Mouse (Mus musculus) intestine, embryonic 16.5 days (tissue): ENCODE measurements around the gene Enc1. TPM values are rescaled to one million over a fixed set of nuclear protein-coding genes. Genes with fewer than 3 reads are reported as not detected.

Source experiments
- ATAC-seq: fragments of 200-750 bp; cut with Nextera tagmentation; 2 replicates; pipeline ENCODE4 v1.8.0; 2017; ENCODE audit warnings: moderate TSS enrichment, moderate library complexity
- H3K27ac ChIP-seq: fragments of 300-500 bp; sonication (generic); 2 replicates; pipeline ENCODE4 v1.5.1; 2014; ENCODE audit warnings: mild to moderate bottlenecking, low read length
- H3K27me3 ChIP-seq: fragments of 300-500 bp; sonication (generic); replicated peaks from 2 replicates; pipeline ENCODE4 v1.6.1; 2014; ENCODE audit warnings: low read length, control low read depth, mixed read lengths; ENCODE audit not compliant: control insufficient read depth, insufficient read depth
- H3K36me3 ChIP-seq: fragments of 300-500 bp; sonication (generic); 2 replicates; pipeline ENCODE4 v1.6.1; 2014; ENCODE audit warnings: low read length, control low read depth; ENCODE audit not compliant: control insufficient read depth, insufficient read depth
- H3K4me1 ChIP-seq: fragments of 300-500 bp; sonication (generic); 2 replicates; pipeline ENCODE4 v1.6.1; 2014; ENCODE audit warnings: low read length, control low read depth, mixed read lengths; ENCODE audit not compliant: control insufficient read depth, insufficient read depth
- H3K4me2 ChIP-seq: fragments of 300-500 bp; sonication (generic); 2 replicates; pipeline ENCODE4 v1.6.1; 2014; ENCODE audit warnings: low read depth, low read length, control low read depth
- H3K4me3 ChIP-seq: fragments of 300-500 bp; sonication (generic); 2 replicates; pipeline ENCODE4 v1.5.1; 2014; ENCODE audit warnings: mild to moderate bottlenecking, low read length
- H3K9ac ChIP-seq: fragments of 300-500 bp; sonication (generic); 2 replicates; pipeline ENCODE4 v1.6.1; 2014; ENCODE audit warnings: low read depth, low read length
- H3K9me3 ChIP-seq: fragments of 300-500 bp; sonication (generic); 2 replicates; pipeline ENCODE4 v1.6.1; 2016; ENCODE audit warnings: low read length, control low read depth; ENCODE audit not compliant: control insufficient read depth
- WGBS: fragments of 180-500 bp; shearing (Covaris S2); extraction: QIAGEN DNeasy Blood & Tissue Kit; methylation state at CpG from one replicate; pipeline ENCODE4 v1.1.7; 2014; 5-methylcytosine and 5-hydroxymethylcytosine counted together
- polyA plus RNA-seq: library from polyadenylated mRNA; unstranded; fragments of >200 nt; fragmentation: Nextera tagmentation; extraction: Ambion mirVana; gene quantifications from 2 replicates; pipeline ENCODE4 v1.2.1, GENCODE M21; 2015

Enc1 gene
- polyA plus RNA-seq, 1 experiment from 2014 or later, result 6.1 TPM

DNA sequence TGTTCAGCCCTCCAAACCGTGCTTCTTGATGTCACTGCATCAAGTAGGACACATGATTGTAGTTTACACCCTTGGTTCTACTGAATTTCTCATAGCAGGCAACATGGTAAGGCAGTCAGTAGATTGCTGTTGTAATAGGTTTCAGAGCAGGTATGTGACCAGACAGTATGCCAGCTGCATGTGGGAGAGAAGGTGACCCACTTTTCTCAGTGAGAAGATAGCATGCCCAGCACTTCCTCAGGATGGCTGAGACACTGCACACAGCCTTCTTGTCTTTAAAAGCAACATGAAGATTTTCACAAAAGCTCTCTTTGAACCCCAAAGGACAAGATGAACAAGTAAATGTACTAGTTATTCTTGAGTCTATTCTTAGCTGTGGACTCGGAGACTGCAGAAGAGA, 29.8 kb downstream of the Enc1 start:
- Histone ChIP-seq H3K27ac (no peak overlapping the region), H3K9me3 (peaks cover 9% of the 10 kb centered on the region), H3K9ac (no peak overlapping the region), H3K4me1 (no peaks in the 10 kb centered on the region), H3K36me3 (no peaks in the 10 kb centered on the region), H3K4me3 (no peak overlapping the region), H3K27me3 (no peaks in the 10 kb centered on the region), H3K4me2 (no peak overlapping the region)
- ATAC-seq, result no peak
- 63% methylated on average over 2 of the region's 2 CpGs for WGBS

DNA sequence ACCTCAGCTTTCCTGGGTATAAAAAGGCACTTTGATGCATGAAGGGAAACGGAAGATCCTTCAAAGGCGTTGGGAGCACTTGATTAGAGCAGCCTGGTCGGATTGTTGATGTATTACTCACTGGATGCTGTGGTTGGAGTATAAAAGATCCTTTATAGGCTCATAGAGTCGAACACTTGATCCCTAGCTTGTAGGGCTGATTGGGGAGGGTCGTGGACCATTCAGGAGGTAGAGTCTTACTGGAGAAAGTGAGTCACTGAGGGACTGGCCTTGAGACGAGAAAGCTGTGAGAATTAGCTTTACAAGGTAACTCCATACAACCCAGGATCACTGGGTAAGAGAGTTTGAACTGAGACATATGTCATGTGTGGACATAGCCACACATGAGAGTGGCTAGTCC, 30.7 kb downstream of the Enc1 start:
- WGBS, result 78% methylated on average over 6 of the region's 6 CpGs
- Histone ChIP-seq H3K27ac (no peak overlapping the region), H3K9ac (no peak overlapping the region), H3K9me3 (peaks cover 9% of the 10 kb centered on the region), H3K4me1 (no peaks in the 10 kb centered on the region), H3K4me2 (no peak overlapping the region), H3K36me3 (no peaks in the 10 kb centered on the region), H3K4me3 (no peak overlapping the region), H3K27me3 (no peaks in the 10 kb centered on the region)
- ATAC-seq, result no peak

DNA sequence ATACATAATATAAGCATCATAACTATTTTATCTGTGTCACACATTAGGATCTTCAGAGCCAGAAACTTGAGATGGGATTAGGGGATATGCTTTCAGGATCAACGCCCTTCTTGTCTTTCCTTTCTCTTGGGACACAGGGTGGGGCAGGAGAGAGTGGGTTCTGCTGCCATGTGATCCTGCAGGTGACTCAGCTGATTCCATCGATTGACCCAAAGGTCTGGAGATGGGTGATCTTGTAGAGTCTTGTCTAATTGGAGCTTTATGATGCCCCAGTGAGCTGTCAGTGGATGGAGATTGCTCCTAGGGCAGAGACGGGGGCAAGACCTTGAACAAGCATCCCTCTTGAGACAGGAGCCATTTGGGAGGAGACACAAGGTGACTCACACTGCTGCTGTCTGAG, 33.9 kb downstream of the Enc1 start:
- Histone ChIP-seq H3K4me3 (no peak overlapping the region), H3K27ac (no peak overlapping the region), H3K9me3 (no peaks in the 10 kb centered on the region), H3K27me3 (no peaks in the 10 kb centered on the region), H3K36me3 (no peaks in the 10 kb centered on the region), H3K9ac (no peak overlapping the region), H3K4me1 (no peaks in the 10 kb centered on the region), H3K4me2 (no peak overlapping the region)
- no peak for ATAC-seq
- WGBS, result 70% methylated on average over 3 of the region's 3 CpGs

DNA sequence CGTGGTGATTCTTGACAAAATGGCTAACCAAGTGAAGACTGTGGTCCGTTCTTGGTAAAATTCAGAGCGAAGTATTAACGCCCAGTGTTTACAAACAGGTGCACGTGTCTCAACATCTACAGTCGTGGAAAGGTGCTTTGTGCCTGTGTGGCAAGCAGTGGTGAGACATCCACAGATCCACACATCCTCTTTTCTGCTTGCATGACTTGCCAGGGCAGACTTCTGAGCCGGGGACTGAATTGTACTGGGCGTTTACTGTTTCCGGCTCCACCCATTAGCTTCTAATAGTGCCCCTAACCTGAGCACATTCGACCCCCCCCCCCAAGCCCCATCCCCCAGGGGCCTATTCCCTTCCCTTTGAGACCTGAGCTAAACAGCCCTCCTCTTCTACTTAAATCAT, 34.6 kb downstream of the Enc1 start:
- Histone ChIP-seq H3K27ac (no peak overlapping the region), H3K36me3 (no peaks in the 10 kb centered on the region), H3K4me3 (no peak overlapping the region), H3K9me3 (no peaks in the 10 kb centered on the region), H3K4me2 (no peak overlapping the region), H3K9ac (no peak overlapping the region), H3K27me3 (no peaks in the 10 kb centered on the region), H3K4me1 (no peaks in the 10 kb centered on the region)
- ATAC-seq, result no peak
- 77% methylated on average over 10 of the region's 10 CpGs for WGBS

DNA sequence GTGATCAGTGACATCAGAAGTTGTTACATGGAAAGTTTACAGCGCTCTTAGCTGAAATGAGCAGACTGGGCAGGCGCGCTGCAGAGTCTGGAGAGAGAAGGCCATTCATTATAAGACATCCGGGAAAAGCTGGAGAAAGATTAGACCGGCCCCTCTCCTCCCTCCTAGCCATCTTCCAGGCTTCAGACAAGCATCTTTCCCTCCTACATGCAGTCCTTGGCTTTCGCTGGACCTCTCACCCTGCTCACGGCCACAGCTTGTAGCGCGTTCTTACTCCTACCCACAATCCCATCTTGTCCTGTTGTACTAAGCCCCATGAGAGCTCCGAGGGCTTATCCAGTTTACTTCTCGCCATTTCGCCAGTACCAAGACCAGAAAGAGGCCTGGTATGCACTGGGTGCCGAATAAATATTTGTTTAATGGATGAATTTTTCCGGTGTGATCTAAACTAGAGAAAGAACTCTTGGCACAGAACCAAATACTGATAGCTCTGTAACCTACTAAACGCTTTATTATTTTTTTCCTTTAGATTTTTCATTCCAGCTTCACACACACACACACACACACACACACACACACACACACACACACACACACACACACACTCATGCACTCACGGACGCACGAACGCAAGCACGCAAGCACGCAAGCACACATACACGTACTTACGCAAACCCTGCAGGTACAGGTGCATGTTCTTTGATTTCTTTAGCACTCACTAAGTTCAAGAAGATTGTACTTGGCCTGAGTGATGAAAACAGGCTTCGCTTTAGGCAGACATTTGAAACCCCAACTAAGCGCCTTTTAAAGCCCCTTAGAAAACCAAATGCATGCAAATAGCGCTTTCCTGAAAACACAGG, 41.4 kb downstream of the Enc1 start:
- H3K4me1 ChIP-seq, result peaks cover 15% of the 10 kb centered on the region
- peak overlapping the region; percentile 28 for H3K4me3 ChIP-seq
- H3K9ac ChIP-seq, result 0 out of 2 replicates have a peak overlapping the region, but pooled peaks have one; percentile 24
- no peaks in the 10 kb centered on the region for H3K36me3 ChIP-seq
- peak overlapping the region; percentile 56 for H3K4me2 ChIP-seq
- peak overlapping the region; percentile 69 for H3K27ac ChIP-seq
- no peaks in the 10 kb centered on the region for H3K27me3 ChIP-seq
- no peaks in the 10 kb centered on the region for H3K9me3 ChIP-seq
- peak; percentile 67 for ATAC-seq
- 20% methylated on average over 26 of the region's 26 CpGs for WGBS

DNA sequence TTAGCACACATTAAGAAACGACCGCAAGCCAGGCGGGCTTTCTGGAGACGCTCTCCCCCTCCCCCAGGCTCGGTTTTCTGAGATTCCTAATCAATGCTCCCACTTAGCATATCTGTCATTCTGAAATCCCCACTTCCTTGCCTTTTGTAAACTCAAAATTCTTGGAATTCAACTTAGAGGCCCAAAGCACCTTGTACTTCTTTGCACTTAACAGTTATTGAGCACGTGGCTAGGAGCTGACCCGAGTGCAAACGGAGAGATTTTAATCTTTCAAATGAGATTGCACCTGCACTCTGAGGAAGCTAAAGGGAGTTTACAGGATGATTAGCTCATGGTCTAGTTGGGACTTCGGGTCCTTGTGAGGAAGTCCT, 42.0 kb downstream of the Enc1 start:
- WGBS, result 17% methylated on average over 9 of the region's 9 CpGs
- Histone ChIP-seq H3K27ac (no peak overlapping the region), H3K4me3 (no peak overlapping the region), H3K4me2 (no peak overlapping the region), H3K9me3 (no peaks in the 10 kb centered on the region), H3K4me1 (peaks cover 15% of the 10 kb centered on the region), H3K36me3 (no peaks in the 10 kb centered on the region), H3K27me3 (no peaks in the 10 kb centered on the region), H3K9ac (no peak overlapping the region)
- ATAC-seq, result peak; percentile 55; the same call in 1 of the 2 replicates

DNA sequence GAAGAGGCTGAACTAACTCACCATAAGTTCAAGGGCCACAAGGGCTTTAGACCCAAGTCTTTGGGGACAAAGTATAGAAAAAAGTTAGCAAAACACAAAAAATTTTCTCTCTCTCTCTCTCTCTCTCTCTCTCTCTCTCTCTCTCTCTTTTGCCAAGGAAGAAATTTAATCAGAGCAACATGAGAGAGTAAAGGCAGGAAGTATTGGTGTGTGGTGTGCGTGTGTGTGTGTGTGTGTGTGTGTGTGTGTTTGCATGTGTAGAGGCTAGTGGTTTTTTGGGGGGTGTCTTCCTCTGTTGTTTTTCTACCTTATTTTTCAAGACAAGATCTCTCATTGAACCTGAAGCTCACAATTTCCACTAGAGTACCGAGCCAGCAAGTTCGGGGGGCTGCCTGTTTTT, 46.1 kb downstream of the Enc1 start:
- ATAC-seq, result no peak
- WGBS, result 91% methylated on average over 3 of the region's 3 CpGs
- Histone ChIP-seq H3K9ac (no peak overlapping the region), H3K36me3 (no peaks in the 10 kb centered on the region), H3K9me3 (no peaks in the 10 kb centered on the region), H3K4me3 (no peak overlapping the region), H3K4me2 (no peak overlapping the region), H3K27ac (no peak overlapping the region), H3K4me1 (peaks cover 18% of the 10 kb centered on the region), H3K27me3 (no peaks in the 10 kb centered on the region)

DNA sequence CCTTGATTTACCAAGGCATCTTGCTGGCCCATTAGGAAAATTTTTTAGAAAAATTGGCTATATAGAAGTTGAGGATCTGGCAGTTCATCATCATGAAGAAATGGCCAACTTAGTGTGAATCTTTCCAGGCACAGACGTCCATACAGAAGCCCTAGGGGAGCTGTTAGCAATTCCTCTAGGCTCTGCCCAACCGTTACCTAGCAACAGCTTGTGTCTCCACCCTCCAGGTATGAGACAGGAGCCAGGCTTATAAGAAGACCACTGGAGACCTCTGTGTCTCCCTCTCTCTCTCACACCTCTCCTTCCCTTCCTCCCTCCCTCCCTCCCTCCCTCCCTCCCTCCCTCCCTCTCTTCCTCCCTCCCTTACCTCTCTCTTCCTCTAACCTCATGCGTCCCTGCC, 49.8 kb downstream of the Enc1 start:
- no peak for ATAC-seq
- 23% methylated on average over 3 of the region's 3 CpGs for WGBS

DNA sequence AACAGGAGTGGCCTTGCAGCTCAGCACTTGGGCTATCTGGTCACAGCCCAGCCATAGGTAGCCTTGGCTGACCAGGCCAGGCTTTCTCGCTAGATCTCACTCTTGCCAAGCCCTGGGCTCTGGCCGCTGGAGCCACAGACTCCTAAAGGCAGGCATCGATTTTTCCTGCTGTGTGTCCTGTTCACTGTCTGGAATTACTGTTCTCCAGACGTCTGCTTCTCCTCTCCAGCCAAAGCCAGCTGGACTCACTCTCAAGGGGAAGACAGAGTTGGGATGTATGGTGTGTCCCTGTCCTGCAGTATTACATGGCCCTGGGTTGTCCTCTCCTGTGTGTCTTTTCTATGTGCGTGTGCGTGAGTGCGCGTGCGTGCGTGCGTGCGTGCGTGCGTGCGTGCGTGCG, 50.4 kb downstream of the Enc1 start:
- peak; percentile 23; the same call in 1 of the 2 replicates for ATAC-seq
- H3K27me3 ChIP-seq, result no peaks in the 10 kb centered on the region
- H3K4me3 ChIP-seq, result no peak overlapping the region
- peaks cover 14% of the 10 kb centered on the region for H3K4me1 ChIP-seq
- no peaks in the 10 kb centered on the region for H3K9me3 ChIP-seq
- H3K36me3 ChIP-seq, result no peaks in the 10 kb centered on the region
- H3K9ac ChIP-seq, result peak overlapping the region; percentile 29; the same call in 1 of the 2 replicates
- H3K4me2 ChIP-seq, result peak overlapping the region; percentile 19
- 67% methylated on average over 17 of the region's 17 CpGs for WGBS
- peak overlapping the region; percentile 68; the same call in 1 of the 2 replicates for H3K27ac ChIP-seq

More for the DNA sequence above, 49.8 kb downstream of the Enc1 start:
- Histone ChIP-seq H3K4me3 (no peak overlapping the region), H3K4me2 (no peak overlapping the region), H3K4me1 (peaks cover 14% of the 10 kb centered on the region), H3K27me3 (no peaks in the 10 kb centered on the region), H3K9me3 (no peaks in the 10 kb centered on the region), H3K27ac (no peak overlapping the region), H3K9ac (no peak overlapping the region), H3K36me3 (no peaks in the 10 kb centered on the region)
